In the genomic region with DNA sequence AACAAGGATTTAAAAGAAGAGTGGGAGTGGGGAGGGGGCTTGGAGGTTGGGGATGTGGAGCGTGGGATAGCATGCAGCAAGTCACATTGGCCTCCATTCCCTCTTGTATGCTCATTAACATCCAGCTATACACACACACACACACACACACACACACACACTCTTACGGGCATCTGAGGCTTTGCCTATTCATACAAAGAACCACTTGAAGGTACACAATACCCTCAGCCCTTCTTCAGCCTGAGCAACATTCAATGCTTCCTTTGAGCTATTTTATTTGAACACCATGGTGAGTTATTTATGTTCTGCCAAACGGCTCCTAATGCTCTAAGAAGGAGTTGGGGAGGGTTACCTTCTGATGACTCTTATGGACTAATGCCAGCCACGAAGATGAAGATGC, we compare ENCODE assay signal across 17 mouse cellular contexts.
DNase-seq lines count a peak whose midpoint lies in the region; ATAC-seq and TF ChIP-seq lines count a peak whose summit lies in the region.
"Had no signal": no experiment of that assay in that cellular context is flagged by ENCODE, and none has a peak within 500 bp of the region (broad histone marks: within the 10 kb centered on the region; RNA-seq: fewer than 3 reads in every experiment).

No protein-coding gene starts in this region.

- no peak for TF ChIP-seq CTCF in hindbrain, postnatal 0 days (IDR thresholded peaks at IDR 0.05; ENCODE audit: low read depth)

- H3K4me3 ChIP-seq in hindbrain, embryonic 13.5 days, result no peak overlapping the region
- H3K4me3 ChIP-seq in hindbrain, embryonic 12.5 days, result no peak overlapping the region
- no peak overlapping the region for H3K4me3 ChIP-seq in forebrain, embryonic 11.5 days (ENCODE audit: low read depth, low read length)
- H3K4me3 ChIP-seq in hindbrain, postnatal 0 days (ENCODE audit: low read length), result no peak overlapping the region
- no peak overlapping the region for H3K4me3 ChIP-seq in neural tube, embryonic 13.5 days
- H3K4me3 ChIP-seq: heart, embryonic 10.5 days; kidney, embryonic 15.5 days; limb, embryonic 12.5 days; liver, embryonic 13.5 days; megakaryocyte, embryonic 14.5 days had no signal

- 37% methylated on average over 4 of the region's 4 CpGs for WGBS in hindbrain, embryonic 13.5 days
- 48% methylated on average over 4 of the region's 4 CpGs for WGBS in hindbrain, embryonic 12.5 days
- 28% methylated on average over 4 of the region's 4 CpGs for WGBS in forebrain, embryonic 11.5 days
- 41% methylated on average over 4 of the region's 4 CpGs for WGBS in hindbrain, postnatal 0 days
- 34% methylated on average over 4 of the region's 4 CpGs for WGBS in neural tube, embryonic 13.5 days

- DNase-seq in forebrain, embryonic 11.5 days (ENCODE audit: low spot score), result no peak
- no peak for DNase-seq in hindbrain, postnatal 0 days (ENCODE audit: low spot score)
- no peak for DNase-seq in layer of hippocampus, adult 18-20 months (ENCODE audit: low spot score in 2 of 2)
- DNase-seq in left cerebral cortex, adult 18-20 months (ENCODE audit: low spot score in 2 of 2), result no peak
- DNase-seq: cerebellum, postnatal 14 days; heart, postnatal 14 days; liver, embryonic 13.5 days; thymus, postnatal 25 days had no signal

- peaks cover 16% of the 10 kb centered on the region; the same call in 1 of the 2 replicates for H3K36me3 ChIP-seq in hindbrain, embryonic 13.5 days
- H3K36me3 ChIP-seq in hindbrain, embryonic 12.5 days, result 0 out of 2 replicates have a peak, but pooled peaks cover 7% of the 10 kb centered on the region
- no peaks in the 10 kb centered on the region for H3K36me3 ChIP-seq in forebrain, embryonic 11.5 days (ENCODE audit: control insufficient read depth, insufficient read depth, low read length)
- no peaks in the 10 kb centered on the region for H3K36me3 ChIP-seq in hindbrain, postnatal 0 days (ENCODE audit: insufficient read depth, low read length)
- H3K36me3 ChIP-seq in neural tube, embryonic 13.5 days, result peaks cover 13% of the 10 kb centered on the region
- H3K36me3 ChIP-seq: heart, embryonic 10.5 days; kidney, embryonic 15.5 days; limb, embryonic 12.5 days; liver, embryonic 13.5 days had no signal

- ATAC-seq in hindbrain, embryonic 13.5 days (ENCODE audit: low FRiP score), result peak; percentile 70
- ATAC-seq in hindbrain, embryonic 12.5 days (ENCODE audit: low FRiP score), result no peak
- ATAC-seq in forebrain, embryonic 11.5 days (replicated peaks; ENCODE audit: low FRiP score), result peak; percentile 83
- ATAC-seq in hindbrain, postnatal 0 days, result peak; percentile 69; the same call in 1 of the 2 replicates
- peak; percentile 46; the same call in 1 of the 2 replicates for ATAC-seq in neural tube, embryonic 13.5 days (ENCODE audit: low read depth)
- ATAC-seq: intestine, embryonic 16.5 days had no signal

- H3K27ac ChIP-seq in hindbrain, embryonic 13.5 days, result no peak overlapping the region
- H3K27ac ChIP-seq in hindbrain, embryonic 12.5 days, result no peak overlapping the region
- no peak overlapping the region for H3K27ac ChIP-seq in forebrain, embryonic 11.5 days (ENCODE audit: low read depth, low read length)
- H3K27ac ChIP-seq in hindbrain, postnatal 0 days, result no peak overlapping the region
- H3K27ac ChIP-seq in neural tube, embryonic 13.5 days (replicated peaks), result no peak overlapping the region
- H3K27ac ChIP-seq: heart, embryonic 10.5 days; kidney, embryonic 15.5 days; limb, embryonic 12.5 days; liver, embryonic 13.5 days had no signal

- H3K27me3 ChIP-seq in hindbrain, embryonic 13.5 days, result no peaks in the 10 kb centered on the region
- H3K27me3 ChIP-seq in hindbrain, embryonic 12.5 days, result no peaks in the 10 kb centered on the region
- no peaks in the 10 kb centered on the region; the same call in 1 of the 2 replicates for H3K27me3 ChIP-seq in forebrain, embryonic 11.5 days (ENCODE audit: control insufficient read depth, insufficient read depth, low read length)
- no peaks in the 10 kb centered on the region for H3K27me3 ChIP-seq in hindbrain, postnatal 0 days (ENCODE audit: insufficient read depth, low read length)
- H3K27me3 ChIP-seq in neural tube, embryonic 13.5 days, result no peaks in the 10 kb centered on the region
- H3K27me3 ChIP-seq: CH12.LX; kidney, embryonic 15.5 days; limb, embryonic 12.5 days; liver, embryonic 13.5 days; megakaryocyte, embryonic 14.5 days had no signal

- no peak overlapping the region for H3K9ac ChIP-seq in hindbrain, embryonic 13.5 days
- no peak overlapping the region for H3K9ac ChIP-seq in hindbrain, embryonic 12.5 days
- no peak overlapping the region for H3K9ac ChIP-seq in forebrain, embryonic 11.5 days (ENCODE audit: low read length)
- no peak overlapping the region for H3K9ac ChIP-seq in hindbrain, postnatal 0 days (replicated peaks; ENCODE audit: low read length)
- no peak overlapping the region for H3K9ac ChIP-seq in neural tube, embryonic 13.5 days
- H3K9ac ChIP-seq: kidney, embryonic 15.5 days; limb, embryonic 12.5 days; liver, embryonic 13.5 days had no signal

- peaks cover 6% of the 10 kb centered on the region; the same call in 1 of the 2 replicates for H3K4me1 ChIP-seq in hindbrain, embryonic 13.5 days (replicated peaks)
- no peaks in the 10 kb centered on the region for H3K4me1 ChIP-seq in hindbrain, embryonic 12.5 days
- H3K4me1 ChIP-seq in forebrain, embryonic 11.5 days (replicated peaks; ENCODE audit: control insufficient read depth, insufficient read depth, low read length), result 0 out of 2 replicates have a peak, but pooled peaks cover 3% of the 10 kb centered on the region
- 0 out of 2 replicates have a peak, but pooled peaks cover 5% of the 10 kb centered on the region for H3K4me1 ChIP-seq in hindbrain, postnatal 0 days (ENCODE audit: insufficient read depth, low read length)
- no peaks in the 10 kb centered on the region for H3K4me1 ChIP-seq in neural tube, embryonic 13.5 days (replicated peaks)
- H3K4me1 ChIP-seq: heart, embryonic 10.5 days; kidney, embryonic 15.5 days; limb, embryonic 12.5 days; liver, embryonic 13.5 days; megakaryocyte, embryonic 14.5 days had no signal

- H3K9me3 ChIP-seq in hindbrain, embryonic 13.5 days, result no peaks in the 10 kb centered on the region
- no peaks in the 10 kb centered on the region for H3K9me3 ChIP-seq in hindbrain, embryonic 12.5 days (replicated peaks)
- H3K9me3 ChIP-seq in forebrain, embryonic 11.5 days (ENCODE audit: control insufficient read depth, low read length), result no peaks in the 10 kb centered on the region
- no peaks in the 10 kb centered on the region for H3K9me3 ChIP-seq in hindbrain, postnatal 0 days (ENCODE audit: low read length)
- no peaks in the 10 kb centered on the region for H3K9me3 ChIP-seq in neural tube, embryonic 13.5 days
- H3K9me3 ChIP-seq: heart, embryonic 10.5 days; kidney, embryonic 15.5 days; limb, embryonic 12.5 days; liver, embryonic 13.5 days; megakaryocyte, embryonic 14.5 days had no signal

- no peak overlapping the region for H3K4me2 ChIP-seq in hindbrain, embryonic 13.5 days
- H3K4me2 ChIP-seq in hindbrain, embryonic 12.5 days (replicated peaks), result no peak overlapping the region
- no peak overlapping the region for H3K4me2 ChIP-seq in forebrain, embryonic 11.5 days (ENCODE audit: low read depth, low read length, severe bottlenecking)
- H3K4me2 ChIP-seq in hindbrain, postnatal 0 days (ENCODE audit: low read depth, low read length), result no peak overlapping the region
- H3K4me2 ChIP-seq in neural tube, embryonic 13.5 days, result no peak overlapping the region
- H3K4me2 ChIP-seq: kidney, embryonic 15.5 days; limb, embryonic 12.5 days; liver, embryonic 13.5 days had no signal
